Mouse (Mus musculus): ENCODE measurements around the gene Ano4. TPM values are rescaled to one million over a fixed set of nuclear protein-coding genes. Genes with fewer than 3 reads are reported as not detected.

The Ano4 gene
- polyA plus RNA-seq, 1 experiment from 2014 or later, result 5.0 TPM

- no peak for ATAC-seq (ENCODE audit: low FRiP score, low TSS enrichment)
- H3K27me3 ChIP-seq (ENCODE audit: insufficient read depth, low read length), result no peaks in the 10 kb centered on the region
- WGBS, result 88% methylated on average over 12 of the region's 12 CpGs
Observed at GRCm38 (mm10) chr10:88949649-88950296, 394.8 kb downstream of the Ano4 start.

More at GRCm38 (mm10) chr10:88949649-88950296, 394.8 kb downstream of the Ano4 start:
- no peaks in the 10 kb centered on the region for H3K9me3 ChIP-seq (ENCODE audit: low read length)
- H3K4me3 ChIP-seq (ENCODE audit: low read length), result no peak overlapping the region
- no peaks in the 10 kb centered on the region for H3K36me3 ChIP-seq (ENCODE audit: insufficient read depth, low read length)
- H3K27ac ChIP-seq (ENCODE audit: low read length), result no peak overlapping the region
- no peak overlapping the region for H3K4me2 ChIP-seq (replicated peaks; ENCODE audit: low read depth, low read length)
- H3K9ac ChIP-seq (replicated peaks; ENCODE audit: low read length), result no peak overlapping the region
- H3K4me1 ChIP-seq (ENCODE audit: insufficient read depth, low read length), result no peaks in the 10 kb centered on the region

Other genes starting within 250 kb of the Ano4 start
- 16.7 and 18.5 TPM in 2 replicates for gene Gas2l3, start 99.2 kb upstream of the Ano4 start, polyA plus RNA-seq (2015; fragmentation: Nextera tagmentation; extraction: Ambion mirVana)
- 3.9 and 4.2 TPM in 2 replicates for gene Nr1h4, start 188.8 kb upstream of the Ano4 start, polyA plus RNA-seq (2015; fragmentation: Nextera tagmentation; extraction: Ambion mirVana)